Mouse (Mus musculus) mesoderm, embryonic 11.5 days (tissue): ENCODE results near the gene Cacng7.
A peak's percentile ranks its signal among the peaks of the same experiment; 100 is the strongest.

ENCODE experiments used
- DNase-seq: peaks from one replicate; pipeline ENCODE4 v3.0.0-alpha.2; 2012; ENCODE audit warnings: low read depth, low spot score

Gene Cacng7

DNA sequence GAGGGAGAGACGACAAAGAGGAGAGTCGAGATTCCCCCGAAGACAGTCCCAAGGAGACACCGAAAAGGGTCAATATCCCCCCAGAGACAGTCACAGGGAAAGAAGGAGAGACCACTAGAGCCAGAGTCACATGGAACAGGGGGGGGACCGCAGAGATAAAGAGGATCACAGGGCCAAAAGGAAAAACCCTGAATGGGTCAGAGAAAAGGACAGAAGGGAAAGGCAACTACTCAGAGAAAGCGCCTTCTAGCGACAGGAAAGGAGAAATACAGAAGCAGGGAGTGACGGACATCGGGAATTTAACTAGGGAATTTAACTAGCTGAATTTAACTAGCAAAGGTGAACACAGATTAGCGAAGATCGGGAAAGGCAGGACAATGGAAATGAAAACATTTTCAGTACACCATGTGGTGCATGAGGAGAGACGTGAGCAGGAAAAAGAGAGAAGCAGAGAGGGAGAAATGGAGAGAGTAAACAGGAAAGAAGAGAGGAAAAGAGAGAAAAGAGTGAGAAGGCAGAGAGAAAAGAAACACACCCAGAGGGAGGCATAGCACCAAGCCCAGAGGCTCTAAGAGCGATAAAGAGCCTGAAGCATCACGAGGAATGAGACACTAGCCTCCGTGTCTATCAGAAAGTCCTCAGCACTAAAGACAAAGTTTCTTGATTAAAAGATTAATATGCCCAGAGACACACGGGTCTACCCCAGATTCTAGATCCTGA, 30.0 kb upstream of the Cacng7 start:
- peak; percentile 53 for DNase-seq

DNA sequence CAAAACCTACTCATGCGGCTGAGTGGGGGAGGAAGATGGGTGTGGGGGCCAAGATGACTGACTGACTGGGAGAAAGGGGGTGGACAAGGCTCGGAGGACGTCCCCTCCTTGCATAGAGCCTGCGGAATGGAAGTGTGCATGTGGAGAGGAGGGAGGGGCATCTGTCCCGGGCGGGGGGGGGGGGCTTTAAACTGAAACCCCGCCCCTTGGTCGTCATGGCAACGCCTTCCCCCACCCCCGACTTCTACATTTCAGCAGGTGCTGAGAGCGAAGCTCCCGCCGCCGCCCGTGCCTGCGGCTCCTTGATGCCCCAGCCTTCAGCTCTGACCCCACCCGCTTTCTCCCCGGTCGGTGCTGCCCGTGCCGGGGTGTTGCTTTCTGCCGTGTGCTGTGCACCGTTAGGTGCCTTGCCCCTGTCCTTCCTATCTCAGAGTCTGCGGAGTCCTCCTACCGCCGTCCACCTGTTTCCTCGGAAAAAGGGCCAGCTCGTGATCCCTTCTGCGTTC, 29.4 kb upstream of the Cacng7 start:
- DNase-seq, result peak; percentile 60

DNA sequence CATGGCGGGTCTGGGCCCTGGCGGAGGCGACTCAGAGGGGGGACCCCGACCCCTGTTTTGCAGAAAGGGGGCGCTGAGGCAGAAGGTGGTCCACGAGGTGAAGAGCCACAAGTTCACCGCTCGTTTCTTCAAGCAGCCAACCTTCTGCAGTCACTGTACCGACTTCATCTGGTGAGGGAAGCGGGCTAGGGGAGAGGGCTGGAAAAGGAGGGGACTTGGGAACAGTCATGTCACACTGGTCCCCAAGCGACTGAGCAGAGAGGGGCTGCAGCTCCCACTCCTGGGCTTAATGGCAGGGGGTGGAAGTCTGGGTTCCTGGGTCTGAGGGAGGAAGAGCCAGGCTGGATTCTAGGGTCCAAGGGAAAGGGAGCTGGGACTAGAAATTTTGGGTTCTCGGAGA, 29.0 kb upstream of the Cacng7 start:
- no peak for DNase-seq

DNA sequence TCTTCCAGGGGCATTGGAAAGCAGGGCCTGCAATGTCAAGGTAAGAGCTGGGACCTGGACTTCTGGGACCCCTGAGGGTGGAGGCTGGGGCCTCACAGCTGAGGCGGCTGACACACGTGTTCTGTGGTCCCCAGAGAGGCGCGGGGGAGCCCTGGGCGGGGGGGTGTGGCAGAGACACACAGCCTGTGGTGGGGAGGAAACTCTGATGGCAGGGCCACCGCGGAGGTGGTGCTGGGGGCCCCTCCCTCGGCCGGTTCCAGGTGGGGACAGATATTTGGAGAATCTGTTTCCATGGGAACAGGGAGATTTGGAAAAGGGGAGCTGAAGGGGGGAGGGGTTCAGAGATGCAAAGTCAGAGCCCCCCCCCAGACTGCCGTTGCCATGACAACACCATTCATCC, 28.5 kb upstream of the Cacng7 start:
- DNase-seq, result no peak

DNA sequence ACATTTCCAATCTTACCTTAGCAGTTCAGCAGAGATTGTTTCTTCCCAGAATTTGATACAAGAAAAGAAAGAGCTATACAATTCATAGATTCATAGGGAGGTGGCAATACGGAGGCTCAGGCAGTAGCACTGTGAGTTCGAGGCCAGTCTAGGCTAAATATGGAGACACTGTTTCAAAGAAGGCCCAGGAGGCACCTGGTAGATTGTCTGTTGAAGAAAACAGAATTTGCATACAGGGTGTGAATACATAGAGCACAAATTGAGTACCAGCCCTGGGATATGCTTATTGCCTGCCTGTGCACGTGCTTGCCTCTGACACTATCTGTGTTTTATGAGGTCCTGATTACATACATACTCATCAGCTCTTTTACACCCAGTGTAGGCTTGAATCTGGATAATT, 26.4 kb upstream of the Cacng7 start:
- no peak for DNase-seq

DNA sequence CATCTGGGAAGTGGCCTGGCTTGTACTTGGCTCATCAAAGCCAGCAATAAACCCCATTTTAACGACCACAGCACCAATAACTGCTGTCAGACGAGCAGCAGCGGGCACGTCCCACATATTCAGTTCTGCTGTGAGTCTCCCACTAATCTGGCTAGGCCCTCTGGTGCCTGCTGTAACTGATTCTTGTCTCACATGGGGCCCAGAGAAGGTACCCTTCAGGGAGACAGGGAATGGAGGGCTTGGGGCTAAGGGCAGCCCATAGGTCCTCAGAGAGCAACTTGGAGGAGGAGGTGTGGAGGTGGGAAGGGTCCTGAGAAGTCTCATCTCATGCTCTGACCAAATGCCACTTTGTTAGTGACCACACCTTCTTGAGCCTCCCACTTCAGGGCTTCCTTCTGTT, 24.1 kb upstream of the Cacng7 start:
- no peak for DNase-seq

DNA sequence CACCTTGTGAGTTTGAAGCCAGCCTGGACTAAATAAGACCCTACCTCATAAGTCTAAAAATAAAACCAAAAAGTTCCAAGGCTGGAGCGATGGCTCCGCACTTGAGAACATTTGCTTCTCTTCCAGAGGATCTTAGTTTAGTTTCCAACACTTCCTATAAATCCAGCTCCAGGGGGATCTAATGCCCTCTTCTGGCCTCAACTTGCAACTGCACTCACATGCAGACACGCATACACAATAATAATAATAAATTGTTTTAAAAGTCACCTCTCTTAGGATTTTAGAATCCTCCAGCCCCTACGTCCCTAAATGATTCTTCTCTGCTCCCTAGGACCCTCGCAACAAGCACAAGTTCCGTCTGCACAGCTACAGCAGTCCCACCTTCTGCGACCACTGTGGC, 22.5 kb upstream of the Cacng7 start:
- DNase-seq, result no peak

DNA sequence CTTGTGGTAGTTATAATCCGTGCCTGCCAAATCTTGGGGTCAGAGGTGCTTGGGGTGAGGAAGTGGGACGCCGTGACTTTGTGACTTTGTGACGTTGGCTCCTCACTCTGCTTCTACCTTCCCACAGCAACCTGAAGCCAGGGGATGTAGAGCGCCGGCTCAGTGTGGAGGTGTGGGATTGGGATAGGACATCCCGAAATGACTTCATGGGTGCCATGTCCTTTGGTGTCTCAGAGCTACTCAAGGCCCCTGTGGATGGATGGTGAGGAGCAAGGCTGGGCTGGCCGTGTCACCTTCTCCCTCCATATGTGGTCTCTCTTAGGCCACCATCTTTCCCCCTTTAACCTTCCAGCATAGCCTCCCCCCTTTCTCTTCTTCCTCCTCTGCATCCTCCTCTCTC, 19.2 kb upstream of the Cacng7 start:
- no peak for DNase-seq

DNA sequence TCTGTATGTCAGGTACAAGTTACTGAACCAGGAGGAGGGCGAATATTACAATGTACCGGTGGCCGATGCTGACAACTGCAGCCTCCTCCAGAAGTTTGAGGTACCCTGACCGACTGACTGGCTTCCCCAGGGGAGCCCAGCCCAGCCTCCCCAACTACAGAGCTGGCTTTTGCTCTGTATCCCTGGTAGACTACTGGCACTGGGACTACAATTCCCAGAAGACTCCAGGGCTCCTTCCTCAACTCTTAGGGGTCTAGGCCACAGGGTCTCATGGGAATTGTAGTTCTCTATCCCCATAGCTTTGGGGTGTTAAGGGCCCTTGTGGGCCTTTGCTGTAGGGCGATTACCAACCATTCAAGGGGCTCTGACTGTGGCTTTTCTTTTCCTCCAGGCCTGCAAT, 18.6 kb upstream of the Cacng7 start:
- no peak for DNase-seq

DNA sequence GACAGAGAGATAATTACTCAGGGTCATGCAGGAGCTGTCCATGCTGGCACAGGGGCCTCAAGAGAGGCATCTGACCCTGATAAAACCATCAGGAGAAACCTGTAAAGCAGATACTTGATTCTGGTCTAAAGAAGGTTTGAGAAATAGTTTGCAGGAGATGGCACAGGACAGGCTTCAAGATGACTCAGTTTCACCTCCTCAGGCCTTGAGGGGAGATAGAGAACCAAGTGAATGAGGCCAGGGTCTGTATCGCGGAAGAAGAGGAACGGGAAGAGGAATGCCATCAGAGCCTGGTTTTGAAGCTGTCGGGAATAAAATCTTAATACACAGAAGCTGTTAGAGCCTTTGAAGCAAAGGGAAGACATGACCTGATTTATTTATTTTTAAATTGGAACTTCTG, 15.1 kb upstream of the Cacng7 start:
- no peak for DNase-seq

DNA sequence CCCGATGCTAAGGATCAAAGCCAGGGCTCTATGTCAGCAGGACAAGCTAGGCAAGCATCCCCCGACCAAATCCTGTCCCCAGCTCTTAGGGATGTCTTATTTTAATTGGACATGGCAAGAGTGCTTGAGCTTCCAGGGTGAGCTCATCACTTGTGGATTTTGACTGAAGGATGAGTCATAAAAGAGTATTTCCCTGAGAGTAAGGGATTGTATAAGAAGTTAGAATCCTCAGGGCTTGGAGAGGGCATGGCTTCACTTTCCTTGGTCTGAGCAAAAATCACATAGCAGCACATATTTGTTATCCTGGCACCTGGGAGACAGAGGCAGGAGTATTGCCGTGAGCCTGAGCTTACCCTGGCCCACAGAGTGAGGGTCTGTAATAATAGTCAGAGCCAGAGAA, 11.9 kb upstream of the Cacng7 start:
- no peak for DNase-seq

DNA sequence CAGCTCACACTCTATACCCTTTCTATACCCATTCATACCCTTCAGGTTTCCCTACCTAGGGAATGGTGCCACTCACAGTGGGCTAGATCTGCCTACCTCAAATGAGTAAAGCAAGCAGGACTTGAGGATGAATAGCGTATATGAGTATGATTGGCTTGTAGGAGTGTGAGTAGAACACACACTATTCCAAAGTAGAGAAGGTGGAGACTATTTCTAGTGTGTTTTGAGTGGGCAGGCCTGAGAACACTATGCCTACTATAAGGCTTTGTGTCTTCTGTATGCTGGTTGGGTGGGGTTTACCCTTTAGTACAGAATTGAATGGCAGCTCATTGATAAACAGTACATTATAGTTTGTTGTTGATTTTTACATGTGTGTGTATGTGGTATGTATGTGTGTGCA, 8.9 kb upstream of the Cacng7 start:
- DNase-seq, result no peak

DNA sequence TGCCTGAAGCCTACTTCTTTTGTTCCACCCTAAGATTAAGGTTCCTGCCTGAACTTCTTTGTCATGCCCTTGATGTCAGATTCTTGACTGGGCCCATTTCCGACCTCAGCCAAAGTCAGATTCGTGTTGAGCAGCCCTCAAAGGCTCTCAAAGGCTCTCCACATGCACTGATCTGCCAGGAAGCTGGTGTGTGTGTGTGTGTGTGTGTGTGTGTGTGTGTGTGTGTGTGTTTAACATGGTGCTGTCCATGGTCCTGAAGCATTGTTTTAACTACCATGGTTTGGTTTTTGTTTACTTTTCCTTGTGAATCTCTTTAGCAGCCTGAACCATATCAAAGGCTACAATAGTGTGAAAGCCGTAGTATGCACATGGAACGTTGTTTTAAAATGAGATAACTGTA, 4.8 kb upstream of the Cacng7 start:
- DNase-seq, result peak; percentile 32

DNA sequence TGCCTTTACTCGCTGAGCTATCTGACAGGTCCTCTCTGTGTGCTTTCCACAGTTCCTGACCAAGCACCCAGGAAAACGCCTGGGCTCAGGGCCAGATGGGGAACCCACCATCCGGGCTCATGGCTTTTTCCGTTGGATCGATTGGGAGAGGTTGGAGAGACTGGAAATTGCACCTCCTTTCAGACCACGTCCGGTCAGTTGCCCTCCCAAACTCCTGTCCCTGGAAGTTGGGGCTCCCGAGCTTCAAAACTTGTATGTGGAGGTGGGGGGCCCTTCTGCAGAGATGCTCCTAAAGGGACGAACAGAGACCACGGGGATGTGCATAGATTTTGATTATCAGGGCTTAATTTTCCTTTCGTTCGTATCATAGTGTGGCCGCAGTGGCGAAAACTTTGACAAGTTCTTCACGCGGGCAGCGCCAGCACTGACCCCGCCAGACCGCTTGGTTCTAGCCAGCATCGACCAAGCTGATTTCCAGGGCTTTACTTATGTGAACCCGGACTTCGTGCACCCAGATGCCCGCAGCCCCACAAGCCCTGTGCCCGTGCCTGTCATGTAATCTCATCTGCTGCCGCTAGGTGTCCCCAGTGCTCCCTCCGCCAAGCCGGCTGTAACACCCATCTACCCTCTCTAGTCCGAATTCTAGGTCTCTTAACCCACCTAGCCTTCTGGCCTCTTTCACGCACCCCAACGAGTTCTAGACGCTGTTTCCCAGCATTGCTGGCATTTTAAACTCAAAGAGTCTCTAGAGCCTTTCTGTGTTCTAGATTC, 2.8 kb upstream of the Cacng7 start:
- peak; percentile 82 for DNase-seq

DNA sequence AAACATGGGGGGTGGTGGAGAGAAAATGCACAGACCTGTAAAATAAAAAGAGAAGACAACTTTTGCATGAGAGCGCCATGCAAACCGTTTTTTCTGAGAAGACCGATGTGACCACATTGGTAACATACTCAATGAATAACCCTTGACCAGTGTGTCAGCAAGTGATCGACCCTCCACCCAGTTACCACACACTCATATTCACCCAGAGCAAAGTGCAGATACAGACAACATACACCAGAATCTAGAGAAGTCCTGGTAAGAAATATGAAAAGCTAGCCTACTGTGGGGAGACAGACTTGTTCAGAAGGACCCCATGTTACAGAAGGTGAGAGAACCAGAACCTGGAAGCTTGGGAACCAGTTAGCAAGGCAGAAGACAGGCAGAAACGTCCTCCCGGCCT, 1.6 kb upstream of the Cacng7 start:
- no peak for DNase-seq

DNA sequence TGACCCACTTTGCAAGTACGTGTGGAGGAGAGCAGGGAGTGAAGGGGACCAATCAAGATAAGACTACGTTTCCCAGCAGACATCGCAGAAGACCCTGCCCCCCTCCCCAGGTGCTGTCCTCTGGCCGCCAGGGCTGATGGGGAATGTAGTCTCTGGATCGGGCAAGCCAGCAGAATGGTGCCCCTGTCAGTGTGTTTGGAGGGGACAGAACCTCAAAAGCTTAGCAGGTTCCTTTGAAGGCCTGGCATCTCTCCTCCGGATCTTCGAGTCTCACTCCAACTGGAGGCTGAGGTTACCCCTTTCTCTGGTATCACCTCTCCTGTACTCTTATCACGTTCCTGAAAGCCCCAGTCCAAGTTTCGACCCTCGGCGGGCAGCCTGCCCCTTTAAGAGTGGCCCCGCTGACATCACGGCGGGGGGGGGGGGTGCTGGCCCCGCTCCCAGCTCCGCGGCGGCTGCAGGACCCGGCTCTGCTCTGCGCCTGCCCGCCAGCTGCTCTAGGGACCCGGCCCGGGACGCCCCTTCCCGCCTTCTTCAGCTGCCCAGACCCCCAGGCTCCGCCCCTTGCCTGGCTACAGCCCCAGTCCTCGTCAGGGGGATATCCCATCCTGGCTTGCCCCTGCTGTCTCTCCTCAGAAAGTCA, 1.1 kb upstream of the Cacng7 start:
- DNase-seq, result peak; percentile 90

DNA sequence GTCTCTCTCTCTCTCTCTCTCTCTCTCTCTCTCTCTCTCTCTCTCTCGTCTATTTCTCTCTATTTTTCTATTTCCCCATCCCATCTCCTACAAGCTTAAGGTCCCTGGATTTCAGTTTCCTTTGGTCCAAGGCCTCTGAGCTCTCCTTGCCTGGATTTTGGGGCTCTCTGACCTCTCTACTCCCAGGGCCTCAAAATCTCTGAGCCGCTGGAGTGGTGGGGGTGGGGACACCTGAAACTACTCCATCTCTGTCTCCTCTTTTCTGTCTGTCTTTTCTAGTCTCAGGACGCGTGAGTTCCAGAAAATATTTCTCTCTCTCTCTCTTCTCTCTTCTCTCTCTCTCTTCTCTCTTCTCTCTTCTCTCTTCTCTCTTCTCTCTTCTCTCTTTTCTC, 535 bp upstream of the Cacng7 start:
- no peak for DNase-seq

DNA sequence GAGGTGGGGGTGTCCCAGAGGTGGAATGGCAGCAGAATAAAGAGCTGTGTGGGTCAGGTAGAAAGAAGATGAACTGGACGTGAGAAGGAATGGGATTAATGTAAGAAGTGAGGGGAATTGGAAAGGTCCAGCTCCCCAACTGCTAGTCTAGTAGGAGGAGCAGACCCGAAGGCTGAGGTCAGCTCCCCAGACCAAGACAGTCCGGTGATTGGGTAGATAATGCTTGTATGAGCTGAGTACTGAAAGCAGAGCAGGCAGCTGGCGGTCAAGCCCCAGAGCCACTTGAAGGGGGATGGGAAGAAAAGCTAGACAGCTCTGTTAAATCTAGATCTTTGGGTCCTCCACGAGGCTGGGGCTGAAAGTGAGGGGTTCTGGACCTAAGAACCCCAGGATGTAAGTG, 787 bp downstream of the Cacng7 start:
- peak; percentile 12 for DNase-seq

DNA sequence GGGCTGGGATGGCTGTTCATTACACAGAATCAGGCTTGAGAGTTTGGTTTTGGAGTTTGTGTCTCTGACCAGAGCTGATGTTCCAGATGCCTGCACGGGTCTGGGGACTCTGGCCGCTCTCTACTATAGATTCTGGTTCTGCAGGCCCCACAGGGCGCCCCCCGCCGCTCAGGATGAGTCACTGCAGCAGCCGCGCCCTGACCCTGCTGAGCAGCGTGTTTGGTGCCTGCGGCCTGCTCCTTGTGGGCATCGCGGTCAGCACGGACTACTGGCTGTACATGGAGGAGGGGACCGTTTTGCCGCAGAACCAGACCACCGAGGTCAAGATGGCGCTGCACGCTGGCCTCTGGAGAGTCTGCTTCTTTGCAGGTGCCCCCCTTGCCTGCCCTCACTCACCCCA, 3.7 kb downstream of the Cacng7 start:
- no peak for DNase-seq

DNA sequence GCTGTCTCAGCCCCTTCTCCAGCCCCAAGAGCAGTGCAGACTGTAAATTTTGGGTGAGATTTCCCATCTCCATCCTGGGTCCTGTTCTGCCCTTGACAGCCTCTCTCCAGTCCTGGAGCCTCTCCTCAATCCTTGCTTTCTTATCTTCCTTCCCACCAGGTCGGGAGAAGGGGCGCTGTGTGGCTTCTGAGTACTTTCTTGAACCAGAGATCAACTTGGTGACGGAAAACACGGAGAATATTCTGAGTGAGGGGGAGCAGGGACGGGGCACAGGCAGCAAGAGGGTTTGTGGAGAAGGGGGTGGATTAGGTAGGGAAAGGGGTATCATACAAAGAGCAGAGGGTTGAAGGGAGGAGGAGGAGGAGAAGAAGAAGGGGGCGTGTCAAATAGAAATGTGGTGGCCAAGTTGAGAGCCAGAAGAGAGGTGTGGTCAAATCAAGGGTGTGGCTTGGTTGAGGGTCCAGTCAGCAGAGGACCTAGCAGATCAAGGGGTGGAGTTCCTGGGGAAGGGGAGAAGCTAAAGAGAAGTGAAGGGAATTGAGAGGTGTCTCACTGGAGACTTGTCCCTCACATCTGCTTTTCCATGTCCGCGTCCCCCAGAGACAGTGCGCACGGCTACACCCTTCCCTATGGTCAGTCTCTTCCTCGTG, 5.7 kb downstream of the Cacng7 start:
- no peak for DNase-seq

DNA sequence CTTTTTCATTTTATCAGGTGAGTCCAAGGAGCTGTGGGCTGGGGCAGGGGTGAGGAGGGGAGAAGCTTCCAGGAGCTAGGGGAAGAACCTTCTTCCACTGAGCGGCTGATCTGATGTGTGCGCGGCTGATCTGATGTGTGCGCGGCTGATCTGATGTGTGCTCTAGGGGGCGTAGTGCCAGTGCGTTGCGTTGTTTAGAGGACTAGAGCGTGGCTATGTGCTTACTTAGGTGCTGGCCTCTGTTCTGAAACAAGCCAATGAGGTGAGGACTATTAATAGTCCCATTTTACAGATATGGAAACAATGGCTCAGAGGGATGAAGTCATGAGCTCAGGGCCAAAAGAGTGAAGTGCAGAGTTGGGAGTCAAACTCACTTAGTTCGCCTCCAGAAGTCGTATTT, 6.3 kb downstream of the Cacng7 start:
- DNase-seq, result no peak

DNA sequence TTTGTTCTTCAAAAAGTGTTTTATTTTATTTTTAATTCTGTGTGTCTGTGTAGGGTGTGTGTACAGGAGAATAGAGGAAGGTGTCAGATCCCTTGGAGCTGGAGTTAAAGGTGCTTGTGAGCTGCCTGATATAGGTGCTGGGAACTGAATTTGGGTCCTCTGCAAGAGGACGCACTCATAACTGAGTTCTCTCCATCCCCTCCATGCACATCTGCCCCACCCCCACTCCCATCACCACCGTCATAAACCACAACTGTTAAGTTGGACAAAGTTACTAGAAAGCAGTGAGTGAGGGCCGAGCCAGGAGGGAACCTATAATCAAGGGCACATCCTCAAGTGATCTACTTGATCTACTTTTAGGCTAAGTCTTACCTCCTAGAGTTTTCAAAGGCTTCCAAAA, 11.1 kb downstream of the Cacng7 start:
- no peak for DNase-seq
